Mouse (Mus musculus) cortical plate, adult 2 months (tissue): Measurements from ENCODE around the gene Oas1h.

Source experiments
- CTCF ChIP-seq: fragments of 200-500 bp; IDR thresholded peaks from 2 replicates; pipeline ENCODE4 v1.5.1; 2011; ENCODE audit warnings: mild to moderate bottlenecking, control low read depth, low read length; ENCODE audit not compliant: insufficient read depth; ENCODE audit errors: extremely low read depth
- POLR2A ChIP-seq: fragments of 200-500 bp; IDR thresholded peaks from 2 replicates; pipeline ENCODE4 v1.6.1; 2011; ENCODE audit warnings: mild to moderate bottlenecking, low read length, control low read depth; ENCODE audit not compliant: insufficient read depth; ENCODE audit errors: extremely low read depth

GRCm38 (mm10) chr5:120900666-120901065, 39.4 kb downstream of the Oas1h start:
- TF ChIP-seq CTCF (no peak), POLR2A (no peak)
